Mouse (Mus musculus) stomach, postnatal 0 days (tissue): ENCODE data around the gene Chst11.

Experiments
- CTCF ChIP-seq: IDR thresholded peaks from 2 replicates; pipeline ENCODE4 v1.5.1; 2016; ENCODE audit warnings: antibody characterized with exemption, low read depth, mild to moderate bottlenecking, moderate library complexity
- EP300 ChIP-seq: optimal IDR thresholded peaks from 2 replicates; pipeline ENCODE3; 2016; ENCODE audit warnings: antibody characterized with exemption

DNA sequence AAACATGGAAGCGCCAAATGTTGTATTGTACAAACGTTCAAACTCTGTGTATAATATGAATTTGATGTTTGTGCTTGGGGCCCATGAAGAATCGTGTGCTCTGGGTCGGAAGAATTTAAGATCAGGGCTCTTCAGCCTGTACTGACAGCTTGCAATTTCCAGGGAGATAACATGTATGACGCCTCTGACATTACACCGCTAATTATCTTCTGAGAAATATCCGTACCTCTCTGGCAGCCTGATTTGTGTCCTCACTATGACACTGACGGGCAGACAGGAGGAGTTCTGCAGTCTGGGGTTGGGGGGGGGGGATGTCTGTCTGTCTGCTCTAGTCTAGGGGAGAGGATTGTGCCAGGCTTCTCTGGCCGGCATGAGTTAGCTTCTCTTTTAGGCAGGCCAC lies 56.6 kb downstream of the Chst11 start:
- TF ChIP-seq CTCF = no peak
- no peak for TF ChIP-seq EP300
